Mouse (Mus musculus): Measurements from ENCODE around the gene Fank1.

GRCm38 (mm10) chr7:133751163-133751562, 25.5 kb upstream of the Fank1 start:
- TF ChIP-seq CTCF (IDR thresholded peaks at IDR 0.05; ENCODE audit: control insufficient read depth, insufficient read depth, low read length) (no peak), POLR2A (IDR thresholded peaks at IDR 0.05; ENCODE audit: borderline replicate concordance, control insufficient read depth, low read depth, low read length) (no peak)

Data from bone marrow, adult 2 months (tissue).